Comparison of ENCODE assay signal across 22 mouse cellular contexts in genomic region chr13:32850156-32850555, GRCm38 (mm10). TPM values are rescaled to one million over a fixed set of nuclear protein-coding genes. Genes with fewer than 3 reads are reported as not detected.
A peak's percentile ranks its signal among the peaks of the same experiment; 100 is the strongest.
DNase-seq lines count a peak whose midpoint lies in the region; ATAC-seq lines count a peak whose summit lies in the region.
"Had no signal": no experiment of that assay in that cellular context is flagged by ENCODE, and none has a peak within 500 bp of the region (broad histone marks: within the 10 kb centered on the region; RNA-seq: fewer than 3 reads in every experiment).

No protein-coding gene starts in this region.

- no peak overlapping the region for H3K4me3 ChIP-seq in heart, embryonic 16.5 days (ENCODE audit: low read length)
- H3K4me3 ChIP-seq in liver, embryonic 16.5 days (ENCODE audit: low read depth, low read length) = peak overlapping the region; percentile 19
- H3K4me3 ChIP-seq in liver, embryonic 12.5 days = no peak overlapping the region
- H3K4me3 ChIP-seq in stomach, embryonic 15.5 days (replicated peaks) = peak overlapping the region; percentile 9; the same call in 1 of the 2 replicates
- H3K4me3 ChIP-seq: forebrain, embryonic 10.5 days; hindbrain, embryonic 15.5 days; midbrain, embryonic 12.5 days had no signal

- no peak overlapping the region for H3K27ac ChIP-seq in heart, embryonic 16.5 days (ENCODE audit: low read length)
- no peak overlapping the region for H3K27ac ChIP-seq in liver, embryonic 16.5 days (ENCODE audit: low read length)
- no peak overlapping the region for H3K27ac ChIP-seq in liver, embryonic 12.5 days
- H3K27ac ChIP-seq in stomach, embryonic 15.5 days = peak overlapping the region; percentile 78
- H3K27ac ChIP-seq: forebrain, embryonic 10.5 days; hindbrain, embryonic 15.5 days; midbrain, embryonic 12.5 days had no signal

- 50% methylated on average over 1 of the region's 1 CpGs for WGBS in heart, embryonic 16.5 days
- WGBS in liver, embryonic 16.5 days (ENCODE audit: insufficient replicate concordance) = 33% methylated on average over 1 of the region's 1 CpGs
- 48% methylated on average over 1 of the region's 1 CpGs for WGBS in liver, embryonic 12.5 days (ENCODE audit: insufficient replicate concordance)
- WGBS in stomach, embryonic 15.5 days = 41% methylated on average over 1 of the region's 1 CpGs

- intact Hi-C loops in heart, postnatal 14 days (cut with DNase I) = no loop called here

- peaks cover 5% of the 10 kb centered on the region for H3K4me1 ChIP-seq in heart, embryonic 16.5 days (ENCODE audit: control insufficient read depth, insufficient read depth, low read length)
- no peaks in the 10 kb centered on the region; the same call in none of the 2 replicates for H3K4me1 ChIP-seq in liver, embryonic 16.5 days (ENCODE audit: control insufficient read depth, low read depth, low read length)
- 0 out of 2 replicates have a peak, but pooled peaks cover 4% of the 10 kb centered on the region for H3K4me1 ChIP-seq in liver, embryonic 12.5 days
- peaks cover 18% of the 10 kb centered on the region for H3K4me1 ChIP-seq in stomach, embryonic 15.5 days

- H3K27me3 ChIP-seq in heart, embryonic 16.5 days (ENCODE audit: control insufficient read depth, insufficient read depth, low read length) = no peaks in the 10 kb centered on the region
- no peaks in the 10 kb centered on the region for H3K27me3 ChIP-seq in liver, embryonic 16.5 days (ENCODE audit: control insufficient read depth, insufficient read depth, low read depth, low read length)
- no peaks in the 10 kb centered on the region for H3K27me3 ChIP-seq in liver, embryonic 12.5 days (replicated peaks)
- H3K27me3 ChIP-seq in stomach, embryonic 15.5 days (replicated peaks) = no peaks in the 10 kb centered on the region
- H3K27me3 ChIP-seq: hindbrain, embryonic 15.5 days had no signal

- no peaks in the 10 kb centered on the region for H3K9me3 ChIP-seq in heart, embryonic 16.5 days (replicated peaks; ENCODE audit: control insufficient read depth, low read length)
- H3K9me3 ChIP-seq in liver, embryonic 16.5 days (replicated peaks; ENCODE audit: control insufficient read depth, low read length) = no peaks in the 10 kb centered on the region
- no peaks in the 10 kb centered on the region for H3K9me3 ChIP-seq in liver, embryonic 12.5 days (replicated peaks)
- H3K9me3 ChIP-seq in stomach, embryonic 15.5 days = no peaks in the 10 kb centered on the region
- H3K9me3 ChIP-seq: forebrain, embryonic 10.5 days; G1E; hindbrain, embryonic 15.5 days; midbrain, embryonic 12.5 days had no signal

- 0 out of 2 replicates have a peak overlapping the region, but pooled peaks have one; percentile 11 for H3K4me2 ChIP-seq in heart, embryonic 16.5 days (ENCODE audit: low read depth, low read length)
- no peak overlapping the region; the same call in 1 of the 2 replicates for H3K4me2 ChIP-seq in liver, embryonic 16.5 days (ENCODE audit: low read depth, low read length)
- no peak overlapping the region for H3K4me2 ChIP-seq in liver, embryonic 12.5 days
- peak overlapping the region; percentile 39 for H3K4me2 ChIP-seq in stomach, embryonic 15.5 days
- H3K4me2 ChIP-seq: hindbrain, embryonic 15.5 days; midbrain, embryonic 12.5 days had no signal

- no peak overlapping the region for H3K9ac ChIP-seq in heart, embryonic 16.5 days (ENCODE audit: low read length)
- no peak overlapping the region for H3K9ac ChIP-seq in liver, embryonic 16.5 days (ENCODE audit: low read depth, low read length)
- H3K9ac ChIP-seq in liver, embryonic 12.5 days = no peak overlapping the region
- H3K9ac ChIP-seq in stomach, embryonic 15.5 days = no peak overlapping the region
- H3K9ac ChIP-seq: hindbrain, embryonic 15.5 days; midbrain, embryonic 12.5 days had no signal

- DNase-seq in heart, postnatal 14 days = no peak
- no peak for DNase-seq in right cerebral cortex, adult 2 months (ENCODE audit: low spot score in 2 of 2)
- DNase-seq: adrenal gland, postnatal 25 days; cerebellum, postnatal 14 days; kidney, postnatal 25 days; layer of hippocampus, postnatal 36 days; left cerebral cortex, postnatal 4 days; right cerebral cortex, postnatal 4 days had no signal

- H3K36me3 ChIP-seq in heart, embryonic 16.5 days (ENCODE audit: control insufficient read depth, insufficient read depth) = no peaks in the 10 kb centered on the region
- no peaks in the 10 kb centered on the region for H3K36me3 ChIP-seq in liver, embryonic 16.5 days (ENCODE audit: control insufficient read depth, insufficient read depth)
- H3K36me3 ChIP-seq in liver, embryonic 12.5 days = no peaks in the 10 kb centered on the region
- no peaks in the 10 kb centered on the region for H3K36me3 ChIP-seq in stomach, embryonic 15.5 days
- H3K36me3 ChIP-seq: forebrain, embryonic 10.5 days; G1E; hindbrain, embryonic 15.5 days; midbrain, embryonic 12.5 days had no signal

- no peak; the same call in 1 of the 2 replicates for ATAC-seq in heart, embryonic 16.5 days (replicated peaks; ENCODE audit: extremely low read depth, insufficient read depth, low FRiP score)
- no peak for ATAC-seq in liver, embryonic 16.5 days (ENCODE audit: low read depth)
- ATAC-seq in liver, embryonic 12.5 days = no peak
- 0 out of 2 replicates have a peak, but pooled peaks have one; percentile 20 for ATAC-seq in common myeloid progenitor, adult 5-6 weeks (replicated peaks; ENCODE audit: low read depth, poor library complexity, severe bottlenecking)
- ATAC-seq in stomach, embryonic 15.5 days (ENCODE audit: insufficient read depth, low FRiP score, low read depth) = no peak
- no peak for ATAC-seq in CD4-positive, CD25-positive, alpha-beta regulatory T cell, adult 4 months

RNA-seq across cellular contexts. Expression of gene Serpinb1a, which starts 0.8 kb away (rescaled TPM):
- polyA plus RNA-seq in heart, embryonic 16.5 days (2015; fragmentation: Nextera tagmentation; extraction: Ambion mirVana) = 10.4 and 14.7 TPM in 2 replicates
- total RNA-seq in heart, postnatal 14 days (2021) = 1 to 10 TPM; 7.4 to 8.4 TPM
- polyA plus RNA-seq in liver, embryonic 16.5 days (2015; fragmentation: Nextera tagmentation; extraction: Ambion mirVana) = 39.6 and 41.9 TPM in 2 replicates
- 10.5 and 11.7 TPM in 2 replicates for polyA plus RNA-seq in liver, embryonic 12.5 days (2016; fragmentation: Nextera tagmentation; extraction: Ambion mirVana)
- 219 and 222 TPM in 2 replicates for total RNA-seq in common myeloid progenitor, adult 5-6 weeks (2017)
- 74.9 and 94.2 TPM in 2 replicates for polyA plus RNA-seq in stomach, embryonic 15.5 days (2015; fragmentation: Nextera tagmentation; extraction: Ambion mirVana)
- polyA plus RNA-seq in CD4-positive, CD25-positive, alpha-beta regulatory T cell, adult 4 months (2017; shearing (Covaris generic)) = 10 to 100 TPM; 12.7 to 13.2 TPM
- polyA plus RNA-seq: G1E had no signal

RNA-seq across cellular contexts. Expression of gene D930007J09Rik, which starts 47.5 kb away (rescaled TPM):
- not detected in 2 replicates for polyA plus RNA-seq in heart, embryonic 16.5 days (2015; fragmentation: Nextera tagmentation; extraction: Ambion mirVana)
- under 1 TPM in 1 of 2 experiments, not detected in 1; 0.86 TPM for total RNA-seq in heart, postnatal 14 days (2021)
- not detected in 2 replicates for polyA plus RNA-seq in liver, embryonic 16.5 days (2015; fragmentation: Nextera tagmentation; extraction: Ambion mirVana)
- polyA plus RNA-seq in liver, embryonic 12.5 days (2016; fragmentation: Nextera tagmentation; extraction: Ambion mirVana) = not detected in 2 replicates
- total RNA-seq in common myeloid progenitor, adult 5-6 weeks (2017) = not detected in 2 replicates
- not detected in 2 replicates for polyA plus RNA-seq in stomach, embryonic 15.5 days (2015; fragmentation: Nextera tagmentation; extraction: Ambion mirVana)
- polyA plus RNA-seq in CD4-positive, CD25-positive, alpha-beta regulatory T cell, adult 4 months (2017; shearing (Covaris generic)) = not detected
- total RNA-seq: adrenal gland, postnatal 25 days; G1E; heart, adult 2 months had no signal
- polyA plus RNA-seq: C2C12; embryonic facial prominence, embryonic 11.5 days; forebrain, embryonic 10.5 days; G1E; heart, adult 2 months; hindbrain, embryonic 15.5 days; lung, embryonic 16.5 days; midbrain, embryonic 12.5 days had no signal

RNA-seq across cellular contexts. Expression of gene Serpinb1c, which starts 47.9 kb away (rescaled TPM):
- 0.14 and 0.29 TPM in 2 replicates for polyA plus RNA-seq in heart, embryonic 16.5 days (2015; fragmentation: Nextera tagmentation; extraction: Ambion mirVana)
- total RNA-seq in heart, postnatal 14 days (2021) = under 1 TPM; 0.45 to 0.95 TPM
- polyA plus RNA-seq in liver, embryonic 16.5 days (2015; fragmentation: Nextera tagmentation; extraction: Ambion mirVana) = not detected in 2 replicates
- polyA plus RNA-seq in liver, embryonic 12.5 days (2016; fragmentation: Nextera tagmentation; extraction: Ambion mirVana) = 0.10 TPM in 1 of 2 replicates, not detected in the other
- not detected in 2 replicates for total RNA-seq in common myeloid progenitor, adult 5-6 weeks (2017)
- not detected in 2 replicates for polyA plus RNA-seq in stomach, embryonic 15.5 days (2015; fragmentation: Nextera tagmentation; extraction: Ambion mirVana)
- polyA plus RNA-seq in CD4-positive, CD25-positive, alpha-beta regulatory T cell, adult 4 months (2017; shearing (Covaris generic)) = not detected
- total RNA-seq: adrenal gland, postnatal 25 days; G1E; left cerebral cortex, postnatal 4 days had no signal
- polyA plus RNA-seq: embryonic facial prominence, embryonic 11.5 days; forebrain, embryonic 10.5 days; G1E; heart, adult 2 months; hindbrain, embryonic 15.5 days; lung, embryonic 16.5 days; midbrain, embryonic 12.5 days had no signal

RNA-seq across cellular contexts. Expression of gene Wrnip1, which starts 48.3 kb away (rescaled TPM):
- polyA plus RNA-seq in heart, embryonic 16.5 days (2015; fragmentation: Nextera tagmentation; extraction: Ambion mirVana) = 19.7 and 24.8 TPM in 2 replicates
- total RNA-seq in heart, postnatal 14 days (2021) = 10 to 100 TPM; 24.3 to 27.8 TPM
- polyA plus RNA-seq in liver, embryonic 16.5 days (2015; fragmentation: Nextera tagmentation; extraction: Ambion mirVana) = 7.5 and 7.8 TPM in 2 replicates
- 27.2 and 29.1 TPM in 2 replicates for polyA plus RNA-seq in liver, embryonic 12.5 days (2016; fragmentation: Nextera tagmentation; extraction: Ambion mirVana)
- total RNA-seq in common myeloid progenitor, adult 5-6 weeks (2017) = 33.5 and 34.9 TPM in 2 replicates
- 29.1 and 29.2 TPM in 2 replicates for polyA plus RNA-seq in stomach, embryonic 15.5 days (2015; fragmentation: Nextera tagmentation; extraction: Ambion mirVana)
- 10 to 100 TPM in 1 of 2 experiments, 1 to 10 TPM in 1; 6.7 to 12.1 TPM for polyA plus RNA-seq in CD4-positive, CD25-positive, alpha-beta regulatory T cell, adult 4 months (2017; shearing (Covaris generic))

Comparison
In these comparisons a context has a peak if more than half of its experiments do, and no peak if none do; other contexts are left out.
1. H3K4me3 ChIP-seq: peak in liver, embryonic 16.5 days (single experiment) and stomach, embryonic 15.5 days (single experiment); none in heart, embryonic 16.5 days (single experiment) and liver, embryonic 12.5 days (single experiment).
2. H3K4me2 ChIP-seq: peak in heart, embryonic 16.5 days (single experiment) and stomach, embryonic 15.5 days (single experiment); none in liver, embryonic 16.5 days (single experiment) and liver, embryonic 12.5 days (single experiment).